In genomic region chr5:90338177-90339091, GRCm38 (mm10) we compare ENCODE assay signal across 8 mouse cellular contexts. TPM values are rescaled to one million over a fixed set of nuclear protein-coding genes. Genes with fewer than 3 reads are reported as not detected.
DNase-seq lines count a peak whose midpoint lies in the region; ATAC-seq and TF ChIP-seq lines count a peak whose summit lies in the region.
"Had no signal": no experiment of that assay in that cellular context is flagged by ENCODE, and none has a peak within 500 bp of the region (broad histone marks: within the 10 kb centered on the region; RNA-seq: fewer than 3 reads in every experiment).

No protein-coding gene starts in this region.

- in situ Hi-C loops in ES-E14 (cut with MboI; ENCODE audit: low sequenced_read_pairs in 2 of 2, unreplicated experiment in 2 of 2) = no loop called here

- H3K4me3 ChIP-seq in ES-E14 (ENCODE audit: insufficient read depth in 1 of 2, low read depth in 1 of 2, low read length in 2 of 2, poor library complexity in 1 of 2, severe bottlenecking in 1 of 2) = no peak overlapping the region
- peak overlapping the region; percentile 29 for H3K4me3 ChIP-seq in hindbrain, embryonic 13.5 days
- H3K4me3 ChIP-seq in midbrain, embryonic 11.5 days (ENCODE audit: low read depth, low read length) = no peak overlapping the region
- H3K4me3 ChIP-seq in stomach, postnatal 0 days (ENCODE audit: low read depth, low read length) = no peak overlapping the region

- peaks cover 0 to 7% of the 10 kb centered on the region in 2 experiments; a peak in 2 of 4 replicates for H3K4me1 ChIP-seq in ES-E14 (ENCODE audit: control insufficient read depth in 2 of 2, insufficient read depth in 2 of 2, low read length in 2 of 2, poor library complexity in 1 of 2)
- peaks cover 11% of the 10 kb centered on the region for H3K4me1 ChIP-seq in hindbrain, embryonic 13.5 days (replicated peaks)
- peaks cover 19% of the 10 kb centered on the region for H3K4me1 ChIP-seq in midbrain, embryonic 11.5 days (ENCODE audit: control insufficient read depth, insufficient read depth, low read length)
- no peaks in the 10 kb centered on the region for H3K4me1 ChIP-seq in stomach, postnatal 0 days (replicated peaks; ENCODE audit: control insufficient read depth, insufficient read depth)

- intact Hi-C loops in left cerebral cortex, postnatal 10 days (cut with DNase I) = no loop called here

- H3K4me2 ChIP-seq in hindbrain, embryonic 13.5 days = peak overlapping the region; percentile 59
- peak overlapping the region; percentile 30; the same call in 1 of the 2 replicates for H3K4me2 ChIP-seq in midbrain, embryonic 11.5 days
- no peak overlapping the region for H3K4me2 ChIP-seq in stomach, postnatal 0 days (replicated peaks; ENCODE audit: low read depth)

- H3K9ac ChIP-seq in ES-E14 (ENCODE audit: insufficient read depth, low read depth, low read length, poor library complexity, severe bottlenecking) = no peak overlapping the region
- H3K9ac ChIP-seq in hindbrain, embryonic 13.5 days = peak overlapping the region; percentile 59; the same call in 1 of the 2 replicates
- no peak overlapping the region for H3K9ac ChIP-seq in midbrain, embryonic 11.5 days (ENCODE audit: low read length)
- no peak overlapping the region for H3K9ac ChIP-seq in stomach, postnatal 0 days (ENCODE audit: low read length)

- no peaks in the 10 kb centered on the region for H3K36me3 ChIP-seq in ES-E14 (ENCODE audit: control insufficient read depth, insufficient read depth, low read length, poor library complexity, severe bottlenecking)
- no peaks in the 10 kb centered on the region for H3K36me3 ChIP-seq in hindbrain, embryonic 13.5 days
- H3K36me3 ChIP-seq in midbrain, embryonic 11.5 days (ENCODE audit: control insufficient read depth, insufficient read depth, low read length) = no peaks in the 10 kb centered on the region
- H3K36me3 ChIP-seq in stomach, postnatal 0 days (ENCODE audit: control insufficient read depth, insufficient read depth, low read length) = no peaks in the 10 kb centered on the region

- no peaks in the 10 kb centered on the region for H3K27me3 ChIP-seq in hindbrain, embryonic 13.5 days
- H3K27me3 ChIP-seq in midbrain, embryonic 11.5 days (ENCODE audit: control insufficient read depth, insufficient read depth, low read length) = no peaks in the 10 kb centered on the region
- no peaks in the 10 kb centered on the region for H3K27me3 ChIP-seq in stomach, postnatal 0 days (ENCODE audit: control insufficient read depth, insufficient read depth, low read length)

- TF ChIP-seq EP300 in stomach, postnatal 0 days (optimal IDR thresholded peaks at IDR 0.05) = no peak

- no peak overlapping the region for H3K27ac ChIP-seq in ES-E14 (ENCODE audit: insufficient read depth, low read depth, low read length, poor library complexity, severe bottlenecking)
- peak overlapping the region; percentile 58 for H3K27ac ChIP-seq in hindbrain, embryonic 13.5 days
- H3K27ac ChIP-seq in midbrain, embryonic 11.5 days (ENCODE audit: low read depth, low read length) = no peak overlapping the region; the same call in 1 of the 2 replicates
- no peak overlapping the region for H3K27ac ChIP-seq in stomach, postnatal 0 days (replicated peaks)

- TF ChIP-seq CTCF in stomach, postnatal 0 days (IDR thresholded peaks at IDR 0.05; ENCODE audit: low read depth) = no peak

- 28% methylated on average over 7 of the region's 7 CpGs for WGBS in hindbrain, embryonic 13.5 days
- WGBS in midbrain, embryonic 11.5 days = 43% methylated on average over 7 of the region's 7 CpGs
- WGBS in stomach, postnatal 0 days = 70% methylated on average over 7 of the region's 7 CpGs

- no peak for DNase-seq in ES-E14 (ENCODE audit: low read depth, low spot score)
- peak; percentile 87 for DNase-seq in midbrain, embryonic 11.5 days (ENCODE audit: low spot score, missing footprints)
- no peak for DNase-seq in right cerebral cortex, postnatal 4 days
- no peak for DNase-seq in left cerebral cortex, postnatal 10 days (ENCODE audit: extremely low spot score in 1 of 2, low spot score in 2 of 2)
- no peak for DNase-seq in stomach, postnatal 0 days (ENCODE audit: low spot score)
- DNase-seq: cerebellum, postnatal 14 days had no signal

- peak; percentile 67 for ATAC-seq in common myeloid progenitor, adult 5-6 weeks (replicated peaks; ENCODE audit: low read depth, poor library complexity, severe bottlenecking)
- ATAC-seq in hindbrain, embryonic 13.5 days (ENCODE audit: low FRiP score) = peak; percentile 41; the same call in 1 of the 2 replicates
- ATAC-seq in midbrain, embryonic 11.5 days (ENCODE audit: low FRiP score) = peak; percentile 81
- ATAC-seq in stomach, postnatal 0 days (ENCODE audit: low FRiP score, low TSS enrichment) = no peak

- H3K9me3 ChIP-seq in ES-E14 (ENCODE audit: control insufficient read depth, insufficient read depth, low read depth, low read length) = no peaks in the 10 kb centered on the region
- no peaks in the 10 kb centered on the region for H3K9me3 ChIP-seq in hindbrain, embryonic 13.5 days
- H3K9me3 ChIP-seq in midbrain, embryonic 11.5 days (ENCODE audit: control insufficient read depth, low read length) = no peaks in the 10 kb centered on the region
- H3K9me3 ChIP-seq in stomach, postnatal 0 days (ENCODE audit: control insufficient read depth, low read length) = no peaks in the 10 kb centered on the region

TF ChIP-seq in ES-E14, 5 proteins besides CTCF, POLR2A, EP300 and RAD21:
- TF ChIP-seq MAFK (IDR thresholded peaks at IDR 0.05; ENCODE audit: insufficient read depth, low read depth, low read length) (no peak), ZNF384 (IDR thresholded peaks at IDR 0.05; ENCODE audit: low read depth, low read length) (peak; percentile 63; the same call in 1 of the 2 replicates)

RNA-seq across cellular contexts. Expression of gene Ankrd17, which starts 27.9 kb away (rescaled TPM):
- total RNA-seq in ES-E14 (2012; rRNA removed) = 61.2 and 70.0 TPM in 2 replicates
- 149 and 213 TPM in 2 replicates for total RNA-seq in common myeloid progenitor, adult 5-6 weeks (2017)
- 28.1 and 29.7 TPM in 2 replicates for polyA plus RNA-seq in hindbrain, embryonic 13.5 days (2015; fragmentation: Nextera tagmentation; extraction: Ambion mirVana)
- 27.7 and 30.5 TPM in 2 replicates for polyA plus RNA-seq in midbrain, embryonic 11.5 days (2014; fragmentation: Nextera tagmentation; extraction: Ambion mirVana)
- 100 to 1,000 TPM; 108 TPM for total RNA-seq in left cerebral cortex, postnatal 10 days (2021)
- 12.5 and 12.9 TPM in 2 replicates for polyA plus RNA-seq in stomach, postnatal 0 days (2015; fragmentation: Nextera tagmentation; extraction: Ambion mirVana)

RNA-seq across cellular contexts. Expression of gene Gm9958, which starts 28.6 kb away (rescaled TPM):
- 0.32 and 0.94 TPM in 2 replicates for total RNA-seq in ES-E14 (2012; rRNA removed)
- total RNA-seq in common myeloid progenitor, adult 5-6 weeks (2017) = 1.2 and 3.2 TPM in 2 replicates
- polyA plus RNA-seq in hindbrain, embryonic 13.5 days (2015; fragmentation: Nextera tagmentation; extraction: Ambion mirVana) = 5.8 and 6.1 TPM in 2 replicates
- polyA plus RNA-seq in midbrain, embryonic 11.5 days (2014; fragmentation: Nextera tagmentation; extraction: Ambion mirVana) = 8.0 and 9.1 TPM in 2 replicates
- 1 to 10 TPM; 1.1 to 1.3 TPM for total RNA-seq in left cerebral cortex, postnatal 10 days (2021)
- 4.1 and 5.4 TPM in 2 replicates for polyA plus RNA-seq in stomach, postnatal 0 days (2015; fragmentation: Nextera tagmentation; extraction: Ambion mirVana)
